Mouse (Mus musculus) neutrophil, adult 83 days (primary cell): ENCODE results near the gene Olfr1441. TPM values are rescaled to one million over a fixed set of nuclear protein-coding genes. Genes with fewer than 3 reads are reported as not detected.

Source experiments
- total RNA-seq, 2 experiments: library from RNA; stranded (reverse); gene quantifications; one replicate each; pipeline ENCODE4 v1.2.4; 2023

Olfr1441 gene
- total RNA-seq: not detected

GRCm38 (mm10) chr19:12417361-12417760 is at the start of gene Olfr1441:
Gene Olfr1441, plus strand, starts transcription at chr19:12417433.

GRCm38 (mm10) chr19:12386979-12387378 is 30.3 kb upstream of the Olfr1441 start, which contains the start of gene Olfr1440:
Gene Olfr1440, plus strand, starts transcription at chr19:12387279.

GRCm38 (mm10) chr19:12427605-12428004 is 10.4 kb downstream of the Olfr1441 start, which contains the start of gene Pfpl:
Gene Pfpl, plus strand, starts transcription at chr19:12427905.

GRCm38 (mm10) chr19:12460282-12461249 is 43.3 kb downstream of the Olfr1441 start, which contains the start of gene Mpeg1:
Gene Mpeg1, plus strand, starts transcription at chr19:12460779.

Other genes with a start within 250 kb of the Olfr1441 start
- gene Olfr1555-ps1, start 247.3 kb upstream of the Olfr1441 start, total RNA-seq: not detected
- not detected for gene Olfr1431, start 216.8 kb upstream of the Olfr1441 start, total RNA-seq
- not detected for gene Olfr1432, start 184.8 kb upstream of the Olfr1441 start, total RNA-seq
- not detected for gene Olfr262, start 175.8 kb upstream of the Olfr1441 start, total RNA-seq
- not detected for gene Olfr235, start 156.4 kb upstream of the Olfr1441 start, total RNA-seq
- not detected for gene Olfr1434, start 137.6 kb upstream of the Olfr1441 start, total RNA-seq
- not detected for gene Olfr1436, start 118.3 kb upstream of the Olfr1441 start, total RNA-seq
- gene Olfr1437, start 92.3 kb upstream of the Olfr1441 start, total RNA-seq: not detected
- not detected for gene Olfr1438-ps1, start 81.5 kb upstream of the Olfr1441 start, total RNA-seq
- not detected for gene Olfr1440, start 30.2 kb upstream of the Olfr1441 start, total RNA-seq
- gene Pfpl, start 10.5 kb downstream of the Olfr1441 start, total RNA-seq: not detected
- gene Mpeg1, start 43.3 kb downstream of the Olfr1441 start, total RNA-seq: 100 to 1,000 TPM; 738 to 792 TPM
- 10 to 100 TPM; 17.8 to 20.2 TPM for gene Dtx4, start 84.0 kb downstream of the Olfr1441 start, total RNA-seq
- 100 to 1,000 TPM; 141 to 162 TPM for gene Fam111a, start 128.3 kb downstream of the Olfr1441 start, total RNA-seq
- not detected for gene Gm4952, start 182.5 kb downstream of the Olfr1441 start, total RNA-seq
- gene Glyat, start 215.9 kb downstream of the Olfr1441 start, total RNA-seq: not detected